21 mouse cellular contexts compared by ENCODE assay signal in the genomic region with DNA sequence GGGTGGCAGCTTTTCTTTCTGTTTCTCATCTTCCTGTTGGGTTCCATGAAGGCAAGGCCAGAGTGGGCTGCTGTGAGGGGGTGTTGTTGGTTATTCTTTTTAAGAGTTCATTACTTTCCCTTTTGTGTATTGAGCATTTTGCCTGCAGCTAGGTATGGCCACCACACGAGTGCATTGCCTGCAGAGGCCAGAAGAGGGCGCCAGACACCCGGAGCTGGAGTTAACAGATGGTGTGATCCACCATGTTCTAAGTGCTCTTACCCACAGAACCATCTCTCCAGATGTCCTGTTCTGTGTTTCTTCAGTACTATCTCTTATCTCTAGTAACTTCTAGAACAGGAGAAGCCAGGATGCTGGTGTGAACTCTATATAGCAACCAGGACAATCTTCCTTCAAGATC.
A peak's percentile ranks its signal among the peaks of the same experiment; 100 is the strongest.
DNase-seq lines count a peak whose midpoint lies in the region; ATAC-seq and TF ChIP-seq lines count a peak whose summit lies in the region.
"Had no signal": no experiment of that assay in that cellular context is flagged by ENCODE, and none has a peak within 500 bp of the region (broad histone marks: within the 10 kb centered on the region; RNA-seq: fewer than 3 reads in every experiment).

No protein-coding gene starts in this region.

- 83% methylated on average over 3 of the region's 3 CpGs for WGBS in kidney, postnatal 0 days
- WGBS in kidney, embryonic 15.5 days, result 82% methylated on average over 3 of the region's 3 CpGs

- H3K9ac ChIP-seq in kidney, postnatal 0 days (ENCODE audit: low read depth, low read length), result no peak overlapping the region
- no peak overlapping the region for H3K9ac ChIP-seq in kidney, embryonic 15.5 days
- H3K9ac ChIP-seq: heart, embryonic 13.5 days; liver, embryonic 13.5 days; midbrain, embryonic 15.5 days; neural tube, embryonic 13.5 days had no signal

- H3K4me2 ChIP-seq in kidney, postnatal 0 days (ENCODE audit: low read length), result no peak overlapping the region
- H3K4me2 ChIP-seq in kidney, embryonic 15.5 days, result no peak overlapping the region
- H3K4me2 ChIP-seq: heart, embryonic 13.5 days; liver, embryonic 13.5 days; midbrain, embryonic 15.5 days; neural tube, embryonic 13.5 days had no signal

- no peak for ATAC-seq in kidney, postnatal 0 days (replicated peaks; ENCODE audit: low FRiP score, low read depth)
- ATAC-seq in kidney, embryonic 15.5 days (replicated peaks; ENCODE audit: low FRiP score), result no peak
- ATAC-seq: activated CD4-positive, CD25-positive, alpha-beta regulatory T cell, adult 4 months; intestine, embryonic 16.5 days; midbrain, embryonic 15.5 days had no signal

- H3K36me3 ChIP-seq in kidney, postnatal 0 days (ENCODE audit: insufficient read depth, low read length), result no peaks in the 10 kb centered on the region
- H3K36me3 ChIP-seq in kidney, embryonic 15.5 days, result no peaks in the 10 kb centered on the region
- H3K36me3 ChIP-seq: heart, embryonic 13.5 days; hindbrain, embryonic 10.5 days; liver, embryonic 13.5 days; midbrain, embryonic 15.5 days; neural tube, embryonic 13.5 days had no signal

- no peaks in the 10 kb centered on the region for H3K9me3 ChIP-seq in kidney, postnatal 0 days (replicated peaks; ENCODE audit: low read length)
- H3K9me3 ChIP-seq in kidney, embryonic 15.5 days (replicated peaks), result no peaks in the 10 kb centered on the region
- H3K9me3 ChIP-seq: heart, embryonic 13.5 days; hindbrain, embryonic 10.5 days; liver, embryonic 13.5 days; midbrain, embryonic 15.5 days; neural tube, embryonic 13.5 days had no signal

- H3K4me3 ChIP-seq in kidney, postnatal 0 days (replicated peaks; ENCODE audit: low read depth, low read length), result no peak overlapping the region
- no peak overlapping the region for H3K4me3 ChIP-seq in kidney, embryonic 15.5 days (replicated peaks)
- H3K4me3 ChIP-seq: erythroblast, embryonic 14.5 days; heart, embryonic 13.5 days; hindbrain, embryonic 10.5 days; liver, embryonic 13.5 days; midbrain, embryonic 15.5 days; neural tube, embryonic 13.5 days had no signal

- no peaks in the 10 kb centered on the region for H3K27me3 ChIP-seq in kidney, postnatal 0 days (ENCODE audit: insufficient read depth, low read length)
- H3K27me3 ChIP-seq in kidney, embryonic 15.5 days, result no peaks in the 10 kb centered on the region
- H3K27me3 ChIP-seq: heart, embryonic 13.5 days; liver, embryonic 13.5 days; neural tube, embryonic 13.5 days had no signal

- peak; percentile 43 for TF ChIP-seq CTCF in kidney, postnatal 0 days (IDR thresholded peaks at IDR 0.05; ENCODE audit: low read depth)

- no peaks in the 10 kb centered on the region for H3K4me1 ChIP-seq in kidney, postnatal 0 days (replicated peaks; ENCODE audit: insufficient read depth, low read length)
- peaks cover 8% of the 10 kb centered on the region; the same call in 1 of the 2 replicates for H3K4me1 ChIP-seq in kidney, embryonic 15.5 days
- H3K4me1 ChIP-seq: heart, embryonic 13.5 days; liver, embryonic 13.5 days had no signal

- no peak overlapping the region for H3K27ac ChIP-seq in kidney, postnatal 0 days
- no peak overlapping the region for H3K27ac ChIP-seq in kidney, embryonic 15.5 days
- H3K27ac ChIP-seq: heart, embryonic 13.5 days; hindbrain, embryonic 10.5 days; liver, embryonic 13.5 days; macrophage; midbrain, embryonic 15.5 days; neural tube, embryonic 13.5 days had no signal

- DNase-seq in kidney, postnatal 0 days (ENCODE audit: low spot score), result no peak
- peak; percentile 28 for DNase-seq in right cerebral cortex, postnatal 14 days
- no peak for DNase-seq in right cerebral cortex, adult 18-20 months
- DNase-seq in R1 (ENCODE audit: low read depth, low spot score), result peak; percentile 61
- DNase-seq in testis, postnatal 14 days (ENCODE audit: low spot score), result peak; percentile 46
- no peak for DNase-seq in embryo, embryonic 10 days (ENCODE audit: low spot score)
- DNase-seq: cerebellum, adult 11-12 months; gastrocnemius, postnatal 25 days; kidney, postnatal 4 days; liver, embryonic 13.5 days; spleen, adult 18-20 months; thymus, adult 18-20 months had no signal

Comparison
In these comparisons a context has a peak if more than half of its experiments do, and no peak if none do; other contexts are left out.
1. DNase-seq: peak in right cerebral cortex, postnatal 14 days (single experiment), R1 (single experiment) and testis, postnatal 14 days (single experiment); none in kidney, postnatal 0 days (single experiment), right cerebral cortex, adult 18-20 months (single experiment) and embryo, embryonic 10 days (single experiment).